Mouse (Mus musculus) kidney, postnatal 0 days (tissue): ENCODE results near the gene Pakap. TPM values are rescaled to one million over a fixed set of nuclear protein-coding genes. Genes with fewer than 3 reads are reported as not detected.

ENCODE experiments used
- ATAC-seq: fragments of 200-750 bp; cut with Nextera tagmentation; replicated peaks from 2 replicates; pipeline ENCODE4 v1.8.0; 2017; ENCODE audit warnings: low read depth, moderate number of reproducible peaks, moderate TSS enrichment, moderate library complexity; ENCODE audit not compliant: low FRiP score
- DNase-seq: peaks from one replicate; pipeline ENCODE4 v3.0.0-alpha.2; 2016; ENCODE audit warnings: low spot score
- H3K27ac ChIP-seq: fragments of 300-500 bp; sonication (generic); 2 replicates; pipeline ENCODE4 v1.5.1; 2014; ENCODE audit warnings: mild to moderate bottlenecking
- H3K27me3 ChIP-seq: fragments of 300-500 bp; sonication (generic); 2 replicates; pipeline ENCODE4 v1.6.1; 2014; ENCODE audit warnings: low read length, mixed read lengths; ENCODE audit not compliant: insufficient read depth
- H3K36me3 ChIP-seq: fragments of 300-500 bp; sonication (generic); 2 replicates; pipeline ENCODE4 v1.6.1; 2014; ENCODE audit warnings: low read length, mixed read lengths; ENCODE audit not compliant: insufficient read depth
- H3K4me1 ChIP-seq: fragments of 300-500 bp; sonication (generic); replicated peaks from 2 replicates; pipeline ENCODE4 v1.6.1; 2014; ENCODE audit warnings: antibody characterized with exemption, low read length, mixed read lengths; ENCODE audit not compliant: insufficient read depth
- H3K4me2 ChIP-seq: fragments of 300-500 bp; sonication (generic); 2 replicates; pipeline ENCODE4 v1.6.1; 2014; ENCODE audit warnings: mild to moderate bottlenecking, low read length, moderate library complexity, mixed read lengths
- H3K4me3 ChIP-seq: fragments of 300-500 bp; sonication (generic); replicated peaks from 2 replicates; pipeline ENCODE4 v1.5.1; 2014; ENCODE audit warnings: low read depth, low read length
- H3K9ac ChIP-seq: fragments of 300-500 bp; sonication (generic); 2 replicates; pipeline ENCODE4 v1.6.1; 2014; ENCODE audit warnings: low read depth, low read length
- H3K9me3 ChIP-seq: fragments of 300-500 bp; sonication (generic); replicated peaks from 2 replicates; pipeline ENCODE4 v1.6.1; 2016; ENCODE audit warnings: low read length, inconsistent platforms, mixed read lengths
- CTCF ChIP-seq: IDR thresholded peaks from 2 replicates; pipeline ENCODE4 v1.5.1; 2016; ENCODE audit warnings: antibody characterized with exemption, low read depth, mild to moderate bottlenecking, moderate library complexity
- WGBS: fragments of 180-500 bp; shearing (Covaris S2); extraction: QIAGEN DNeasy Blood & Tissue Kit; methylation state at CpG from one replicate; pipeline ENCODE4 v1.1.7; 2014; 5-methylcytosine and 5-hydroxymethylcytosine counted together
- polyA plus RNA-seq: library from polyadenylated mRNA; unstranded; fragments of >200 nt; fragmentation: Nextera tagmentation; extraction: Ambion mirVana; gene quantifications from 2 replicates; pipeline ENCODE4 v1.2.1, GENCODE M21; 2015

Pakap gene
- polyA plus RNA-seq, 1 experiment from 2014 or later = 11.5 TPM

GRCm38 (mm10) chr4:57534232-57534631 is 33.7 kb upstream of the Pakap start:
- Histone ChIP-seq H3K27ac (no peak overlapping the region), H3K9ac (no peak overlapping the region), H3K4me3 (no peak overlapping the region), H3K27me3 (no peaks in the 10 kb centered on the region), H3K9me3 (no peaks in the 10 kb centered on the region), H3K36me3 (no peaks in the 10 kb centered on the region), H3K4me1 (no peaks in the 10 kb centered on the region), H3K4me2 (no peak overlapping the region)
- WGBS = 59% methylated on average over 6 of the region's 6 CpGs
- DNase-seq (no peak), ATAC-seq (no peak)
- no peak for TF ChIP-seq CTCF

DNA sequence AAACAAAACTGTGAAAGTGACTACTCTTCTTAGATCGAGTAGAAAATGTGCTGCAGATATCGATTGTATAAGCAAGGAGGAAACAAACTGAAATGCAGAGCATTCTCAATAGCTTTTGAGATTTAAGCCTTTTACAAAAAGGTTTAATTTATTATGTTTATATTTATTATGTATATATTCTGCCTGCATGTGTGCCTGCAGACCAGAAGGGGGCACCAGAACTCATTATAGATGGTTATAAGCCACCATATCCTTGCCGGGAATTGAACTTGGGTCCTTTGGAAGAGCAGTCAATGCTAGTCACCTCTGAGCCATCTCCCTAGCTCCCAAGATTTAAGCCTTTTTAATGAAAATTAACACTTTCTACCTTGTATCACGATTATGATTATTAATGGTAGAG is 32.9 kb upstream of the Pakap start:
- Histone ChIP-seq H3K4me3 (no peak overlapping the region), H3K27me3 (no peaks in the 10 kb centered on the region), H3K36me3 (no peaks in the 10 kb centered on the region), H3K9me3 (no peaks in the 10 kb centered on the region), H3K4me2 (no peak overlapping the region), H3K4me1 (no peaks in the 10 kb centered on the region), H3K9ac (no peak overlapping the region), H3K27ac (no peak overlapping the region)
- ATAC-seq (no peak), DNase-seq (no peak)
- TF ChIP-seq CTCF = peak; percentile 19; the same call in 1 of the 2 replicates
- 92% methylated on average over 4 of the region's 4 CpGs for WGBS

- ATAC-seq (no peak), DNase-seq (no peak)
- Histone ChIP-seq H3K4me3 (no peak overlapping the region), H3K4me1 (no peaks in the 10 kb centered on the region), H3K27me3 (no peaks in the 10 kb centered on the region), H3K36me3 (no peaks in the 10 kb centered on the region), H3K4me2 (no peak overlapping the region), H3K27ac (no peak overlapping the region), H3K9me3 (no peaks in the 10 kb centered on the region), H3K9ac (no peak overlapping the region)
- 40% methylated on average over 4 of the region's 4 CpGs for WGBS
- TF ChIP-seq CTCF = no peak
These were observed 29.8 kb upstream of the Pakap start for GRCm38 (mm10) chr4:57538029-57538688.

DNA sequence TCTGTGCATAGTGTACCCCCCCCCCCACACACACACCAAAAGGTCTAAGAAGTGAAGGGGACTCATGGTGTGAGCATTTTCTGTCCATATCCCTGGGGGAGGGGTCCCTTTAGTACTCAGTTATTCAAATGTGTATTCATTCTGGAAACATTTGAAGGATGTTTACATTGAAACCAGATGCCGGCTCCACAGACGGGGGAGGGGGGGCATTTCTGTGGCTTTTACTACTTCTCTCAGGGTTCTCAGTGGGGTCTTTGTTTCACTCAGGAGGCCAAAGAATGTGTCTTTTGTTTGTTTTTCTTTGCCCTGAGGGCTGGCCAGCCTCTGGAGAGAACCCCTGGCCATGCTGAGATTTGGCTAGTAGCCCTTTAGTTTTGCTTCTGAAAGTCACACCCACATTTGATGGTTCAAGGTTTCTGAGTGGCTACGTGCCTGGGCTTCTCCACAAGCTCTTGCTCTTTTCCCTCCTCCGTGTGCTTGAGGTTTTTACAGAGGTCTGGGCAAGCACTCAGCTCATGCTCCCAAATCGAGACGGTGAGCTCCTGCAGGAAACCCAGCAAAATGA is 24.2 kb upstream of the Pakap start:
- peak overlapping the region; percentile 39 for H3K4me2 ChIP-seq
- no peak overlapping the region for H3K4me3 ChIP-seq
- WGBS = 4% methylated on average over 6 of the region's 6 CpGs
- H3K4me1 ChIP-seq = no peaks in the 10 kb centered on the region; the same call in 1 of the 2 replicates
- no peak overlapping the region for H3K27ac ChIP-seq
- ATAC-seq (peak; percentile 40; the same call in 1 of the 2 replicates), DNase-seq (peak; percentile 78)
- no peak overlapping the region for H3K9ac ChIP-seq
- no peak for TF ChIP-seq CTCF
- no peaks in the 10 kb centered on the region for H3K9me3 ChIP-seq
- H3K27me3 ChIP-seq = no peaks in the 10 kb centered on the region
- H3K36me3 ChIP-seq = no peaks in the 10 kb centered on the region

DNA sequence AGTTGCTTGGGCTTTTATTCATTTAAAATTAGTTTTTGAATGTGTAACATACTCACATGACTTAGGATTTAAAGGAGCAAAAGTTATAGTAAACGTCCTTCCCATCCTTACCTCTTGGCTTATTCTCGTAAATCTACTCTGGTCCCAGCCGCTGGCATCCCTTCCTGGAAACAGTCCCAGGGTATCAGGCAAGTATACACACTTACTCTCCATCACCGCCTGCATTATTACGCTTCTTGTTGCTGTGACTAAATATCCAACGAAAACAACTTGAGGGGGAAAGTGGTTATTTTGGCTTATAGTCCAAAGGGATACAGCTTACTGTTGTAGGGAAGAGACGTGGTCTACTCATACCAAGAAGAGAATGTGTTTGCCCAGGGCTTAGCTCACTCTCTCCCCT is 20.2 kb upstream of the Pakap start:
- Histone ChIP-seq H3K9me3 (no peaks in the 10 kb centered on the region), H3K27ac (no peak overlapping the region), H3K4me3 (no peak overlapping the region), H3K36me3 (no peaks in the 10 kb centered on the region), H3K4me2 (no peak overlapping the region), H3K4me1 (peaks cover 5% of the 10 kb centered on the region; the same call in 1 of the 2 replicates), H3K9ac (no peak overlapping the region), H3K27me3 (no peaks in the 10 kb centered on the region)
- no peak for TF ChIP-seq CTCF
- no peak for DNase-seq
- ATAC-seq = no peak
- 60% methylated on average over 7 of the region's 7 CpGs for WGBS

DNA sequence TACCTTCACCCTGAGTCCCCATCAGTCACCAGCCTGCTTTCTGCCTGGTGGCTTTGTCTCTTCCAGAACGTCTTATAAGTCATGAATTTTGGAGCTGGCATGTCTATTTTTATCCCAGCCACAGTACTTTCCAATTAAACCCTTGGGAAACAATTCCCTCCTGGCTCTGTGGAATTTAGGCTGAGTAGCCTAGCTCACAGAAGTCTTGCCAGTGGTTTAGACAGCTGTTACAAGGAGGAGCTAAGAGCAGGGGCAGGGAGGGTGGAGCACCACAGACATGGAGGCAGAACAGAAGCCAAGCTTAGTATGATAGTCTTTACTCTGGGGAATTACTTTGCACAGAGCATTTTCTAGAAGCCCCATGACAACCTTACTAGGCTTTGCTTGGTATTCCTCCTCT is 17.8 kb upstream of the Pakap start:
- no peak for ATAC-seq
- no peaks in the 10 kb centered on the region for H3K27me3 ChIP-seq
- H3K9me3 ChIP-seq = no peaks in the 10 kb centered on the region
- no peak overlapping the region for H3K4me2 ChIP-seq
- 6% methylated on average over 1 of the region's 1 CpGs for WGBS
- H3K9ac ChIP-seq = no peak overlapping the region
- TF ChIP-seq CTCF = no peak
- no peak overlapping the region for H3K27ac ChIP-seq
- 0 out of 2 replicates have a peak, but pooled peaks cover 5% of the 10 kb centered on the region for H3K4me1 ChIP-seq
- H3K4me3 ChIP-seq = no peak overlapping the region
- no peaks in the 10 kb centered on the region for H3K36me3 ChIP-seq
- no peak for DNase-seq

DNA sequence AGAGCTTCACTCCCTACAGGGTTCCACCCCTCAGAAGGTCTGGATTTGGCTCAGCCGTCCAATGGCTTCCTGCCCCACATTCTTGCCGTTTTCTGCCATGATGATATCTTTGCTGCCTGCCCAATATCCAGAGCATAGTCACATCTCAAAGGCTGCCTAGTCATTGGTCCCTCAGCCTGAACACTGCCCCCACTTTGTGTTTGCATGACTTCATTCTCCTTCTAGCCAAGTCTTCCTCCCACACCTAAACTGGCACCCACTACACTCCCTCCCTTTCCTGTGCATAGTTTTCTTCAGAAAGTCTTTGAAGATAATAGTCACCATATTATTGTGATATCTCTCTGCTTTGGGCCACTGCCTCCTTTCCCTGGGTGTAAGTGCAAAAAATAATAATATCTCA is 10.9 kb upstream of the Pakap start:
- no peaks in the 10 kb centered on the region for H3K4me1 ChIP-seq
- H3K4me2 ChIP-seq = no peak overlapping the region
- H3K27me3 ChIP-seq = no peaks in the 10 kb centered on the region
- H3K27ac ChIP-seq = no peak overlapping the region
- 53% methylated on average over 2 of the region's 2 CpGs for WGBS
- no peaks in the 10 kb centered on the region for H3K36me3 ChIP-seq
- H3K4me3 ChIP-seq = no peak overlapping the region
- H3K9ac ChIP-seq = no peak overlapping the region
- H3K9me3 ChIP-seq = no peaks in the 10 kb centered on the region
- TF ChIP-seq CTCF = no peak
- ATAC-seq (no peak), DNase-seq (no peak)
